Mouse (Mus musculus) c-Kit-positive CD71-positive TER-119-negative erythroid progenitor cells, embryonic 14.5 days (primary cell): ENCODE results near the gene Thegl.
"Not testable (repeated sequence)": the region's sequence is repeated elsewhere in the genome, so short reads cannot be mapped to it uniquely, and the experiment has no call there.

Source experiments
- DNase-seq: peaks from one replicate; pipeline ENCODE4 v3.0.0-alpha.2; 2013; ENCODE audit warnings: low read depth

Thegl gene

DNA sequence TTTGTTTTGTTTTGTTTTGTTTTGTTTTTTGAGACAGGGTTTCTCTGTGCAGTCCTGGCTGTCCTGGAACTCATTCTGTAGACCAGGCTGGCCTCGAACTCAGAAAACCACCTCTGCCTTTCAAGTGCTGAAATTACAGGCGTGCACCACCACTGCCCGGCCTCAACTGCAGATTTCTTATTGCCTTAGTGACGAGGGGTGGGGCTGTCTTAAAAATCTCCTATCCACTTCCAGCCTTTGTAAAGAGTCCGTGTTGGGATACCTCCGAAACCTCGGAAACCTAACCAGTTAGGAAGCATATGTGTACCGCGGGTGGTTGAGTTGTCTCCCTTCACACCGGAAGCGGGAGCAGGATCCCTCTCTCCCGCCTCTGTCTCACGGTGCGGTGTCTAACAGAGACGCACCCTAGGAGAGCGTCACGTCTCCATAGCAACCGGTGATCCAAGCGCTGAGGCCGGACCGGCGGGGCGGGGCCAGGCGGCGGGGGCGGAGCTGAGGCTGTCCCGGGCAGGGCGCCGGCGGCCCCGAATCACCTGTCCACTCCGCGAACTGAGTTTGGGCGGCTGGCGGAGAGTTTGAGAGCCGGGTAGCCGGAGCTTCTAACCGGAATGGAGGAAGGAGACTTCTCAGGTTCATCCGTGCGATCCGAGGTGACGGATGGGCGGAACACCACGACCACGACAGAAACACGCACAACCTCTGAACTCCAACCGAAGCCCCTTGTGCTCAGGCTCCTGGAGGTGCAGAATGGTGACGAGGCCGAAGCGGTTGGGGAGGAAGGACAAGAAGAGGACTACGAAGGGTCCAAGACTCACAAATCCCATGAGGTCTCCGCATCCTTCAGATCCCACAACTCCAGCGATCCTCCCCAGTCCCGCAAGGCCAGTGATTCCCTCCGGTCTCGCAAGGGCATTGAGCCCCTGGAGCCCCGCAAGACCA is at the start of gene Thegl:
Thegl (plus strand) TSS at position 480 of the 939 bp plus-strand sequence.
- DNase-seq: peak; percentile 90

DNA sequence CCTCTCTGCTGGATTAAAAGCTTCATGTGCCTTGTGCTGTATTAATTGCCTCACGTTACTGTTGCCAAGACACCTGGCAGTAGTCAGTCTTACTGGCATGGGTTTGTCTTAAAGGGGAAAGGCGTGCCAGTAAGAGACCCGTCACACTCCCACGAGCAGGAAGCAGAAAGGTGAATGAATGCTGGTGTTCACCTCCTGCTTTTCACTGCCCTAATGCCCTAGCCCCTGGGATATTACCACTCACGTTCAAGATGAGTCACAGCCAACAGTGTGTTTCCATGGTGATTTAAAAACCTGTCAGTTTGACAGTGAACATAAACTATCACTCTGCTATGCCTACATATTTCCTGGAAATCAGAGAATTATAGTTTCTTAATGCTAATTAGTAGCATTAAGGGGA is 46.6 kb upstream of the Thegl start:
- DNase-seq: no peak

DNA sequence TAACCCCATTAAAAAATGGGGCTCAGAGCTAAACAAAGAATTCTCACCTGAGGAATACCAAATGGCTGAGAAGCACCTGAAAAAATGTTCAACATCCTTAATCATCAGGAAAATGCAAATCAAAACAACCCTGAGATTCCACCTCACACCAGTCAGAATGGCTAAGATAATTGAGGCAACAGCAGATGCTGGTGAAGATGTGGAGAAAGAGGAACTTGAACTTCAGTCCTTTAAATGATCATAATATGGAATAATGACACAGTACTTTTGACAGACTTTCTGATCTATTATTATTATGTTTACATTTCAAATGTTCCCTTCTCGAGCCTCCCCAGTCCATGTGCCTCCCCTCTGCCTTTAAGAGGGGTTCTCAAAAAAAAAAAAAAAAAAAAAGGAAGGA is 44.7 kb upstream of the Thegl start:
- DNase-seq: not testable (repeated sequence)

DNA sequence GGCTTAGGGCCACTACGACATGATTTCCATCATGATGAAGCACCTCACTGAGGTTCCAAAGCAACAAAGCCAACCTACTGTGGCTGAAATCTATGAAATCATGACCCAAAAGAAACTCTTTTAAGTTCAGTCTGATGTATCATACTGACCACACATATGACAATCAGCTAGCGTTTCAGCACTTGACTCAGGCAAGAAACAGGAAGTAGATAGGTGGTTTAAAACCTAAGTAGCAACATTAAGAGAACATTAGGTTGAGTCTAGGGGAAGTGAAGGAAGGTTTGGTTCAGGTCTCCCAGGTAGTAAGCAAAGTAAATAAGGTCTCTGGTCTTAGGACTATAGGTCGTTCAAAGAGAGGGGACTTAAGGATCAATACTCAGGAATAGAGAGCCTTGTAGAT is 42.3 kb upstream of the Thegl start:
- no peak for DNase-seq

DNA sequence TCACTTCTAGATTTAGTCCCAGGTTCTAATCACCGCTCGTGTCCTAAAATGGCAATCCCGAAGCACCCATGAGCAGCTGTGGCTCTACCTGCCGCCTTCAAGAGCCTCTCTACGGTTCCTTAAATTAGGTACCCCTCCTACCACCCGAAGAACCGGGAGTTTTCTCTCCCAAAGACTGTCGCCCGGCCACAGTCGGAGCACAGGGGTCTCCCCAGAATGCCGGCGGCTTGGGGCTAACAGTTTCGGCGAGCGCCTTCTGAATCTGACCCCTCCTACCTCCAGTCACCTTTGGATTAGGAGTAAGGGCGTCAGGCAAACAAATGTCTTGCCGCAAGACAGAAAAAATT is 41.6 kb upstream of the Thegl start:
- no peak for DNase-seq

DNA sequence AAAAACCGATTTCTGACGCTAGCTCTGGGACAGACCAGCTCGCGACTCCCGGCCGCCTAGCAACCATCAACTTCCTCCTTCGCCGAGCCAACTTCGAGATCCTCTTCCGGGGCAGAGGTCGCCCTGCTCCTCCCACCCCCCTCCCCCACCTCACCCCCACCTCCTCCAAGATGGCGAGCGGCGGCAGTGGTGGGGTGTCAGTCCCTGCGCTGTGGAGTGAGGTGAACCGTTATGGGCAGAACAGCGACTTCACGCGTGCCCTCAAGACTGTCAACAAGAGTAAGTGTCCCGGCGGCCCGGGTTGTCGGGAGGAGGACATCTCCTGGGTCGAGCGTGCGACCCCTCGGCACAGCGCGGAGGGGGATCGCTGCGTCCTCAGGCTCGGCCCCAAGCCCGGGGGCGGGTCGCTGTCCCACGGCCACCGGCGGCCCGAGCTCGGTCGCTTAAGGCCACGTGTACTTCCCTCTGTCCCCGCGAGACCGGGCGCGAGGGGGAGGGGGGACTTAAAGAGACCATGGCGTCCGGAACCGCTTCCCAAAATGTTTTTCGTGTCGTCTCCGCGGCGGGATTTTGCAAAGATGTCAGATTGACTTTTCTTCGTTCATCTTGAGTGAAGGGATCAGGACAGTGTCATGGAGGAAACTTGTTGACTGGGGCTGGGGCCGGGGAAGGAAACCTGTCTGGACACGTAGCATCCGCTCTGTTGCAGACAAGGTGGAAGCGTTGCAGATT is 41.1 kb upstream of the Thegl start, which contains the start of gene Srp72:
Srp72 (plus strand) TSS at position 130 of the 732 bp plus-strand sequence.
- peak; percentile 73 for DNase-seq

DNA sequence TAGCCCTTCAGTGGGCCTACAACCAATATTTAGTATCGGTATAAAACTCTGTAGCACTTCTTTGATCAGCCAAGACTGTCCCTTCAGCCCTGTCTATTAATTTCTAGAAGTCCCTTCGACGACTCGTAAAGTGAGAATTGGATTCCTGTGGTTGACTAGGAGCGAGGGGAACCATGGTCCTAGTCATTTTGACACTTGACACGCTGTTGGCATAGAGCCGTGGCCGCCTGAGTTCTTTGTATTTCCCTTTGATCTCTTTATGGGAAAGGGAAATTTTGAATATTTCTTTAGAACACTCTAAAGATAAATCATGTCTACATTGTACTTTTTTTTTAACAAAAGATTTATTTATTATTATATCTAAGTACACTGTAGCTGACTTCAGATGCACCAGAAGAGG is 40.1 kb upstream of the Thegl start:
- no peak for DNase-seq

DNA sequence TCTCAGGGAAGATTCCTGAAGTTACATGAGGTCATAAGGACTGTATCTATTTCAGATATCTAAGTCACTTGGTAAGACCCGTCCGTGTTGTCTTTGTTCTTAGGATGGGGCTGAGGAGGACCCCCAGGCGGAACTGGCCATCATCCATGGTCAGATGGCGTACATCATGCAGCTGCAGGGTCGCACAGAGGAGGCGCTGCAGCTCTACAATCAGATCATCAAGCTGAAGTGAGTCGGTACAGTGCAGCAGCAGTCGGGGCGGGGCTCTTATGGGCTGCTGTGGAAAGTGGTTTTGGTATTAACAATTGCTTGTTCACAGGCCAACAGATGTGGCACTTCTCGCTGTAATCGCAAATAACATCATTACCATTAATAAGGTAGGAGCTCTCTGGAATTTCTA is 31.8 kb upstream of the Thegl start:
- no peak for DNase-seq

DNA sequence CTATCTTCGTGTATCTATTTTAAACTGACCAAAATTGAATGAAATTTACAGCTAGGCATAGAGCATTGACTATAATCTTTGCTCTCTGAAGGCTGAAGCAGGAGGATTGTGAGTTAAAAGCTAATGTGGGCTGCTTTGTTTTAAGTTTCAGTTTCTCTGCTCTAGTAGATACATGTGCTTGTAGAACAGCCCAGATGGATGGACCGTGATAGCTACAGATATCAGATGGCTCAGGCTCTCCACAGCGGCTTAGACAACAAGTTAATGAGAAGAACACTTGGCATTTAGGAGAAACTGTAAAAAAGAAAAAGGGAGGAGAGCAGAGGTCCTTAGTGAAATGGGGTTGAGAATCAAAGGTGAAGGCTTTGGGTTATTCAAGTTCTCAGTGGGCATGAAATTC is 25.0 kb upstream of the Thegl start:
- DNase-seq: peak; percentile 63

DNA sequence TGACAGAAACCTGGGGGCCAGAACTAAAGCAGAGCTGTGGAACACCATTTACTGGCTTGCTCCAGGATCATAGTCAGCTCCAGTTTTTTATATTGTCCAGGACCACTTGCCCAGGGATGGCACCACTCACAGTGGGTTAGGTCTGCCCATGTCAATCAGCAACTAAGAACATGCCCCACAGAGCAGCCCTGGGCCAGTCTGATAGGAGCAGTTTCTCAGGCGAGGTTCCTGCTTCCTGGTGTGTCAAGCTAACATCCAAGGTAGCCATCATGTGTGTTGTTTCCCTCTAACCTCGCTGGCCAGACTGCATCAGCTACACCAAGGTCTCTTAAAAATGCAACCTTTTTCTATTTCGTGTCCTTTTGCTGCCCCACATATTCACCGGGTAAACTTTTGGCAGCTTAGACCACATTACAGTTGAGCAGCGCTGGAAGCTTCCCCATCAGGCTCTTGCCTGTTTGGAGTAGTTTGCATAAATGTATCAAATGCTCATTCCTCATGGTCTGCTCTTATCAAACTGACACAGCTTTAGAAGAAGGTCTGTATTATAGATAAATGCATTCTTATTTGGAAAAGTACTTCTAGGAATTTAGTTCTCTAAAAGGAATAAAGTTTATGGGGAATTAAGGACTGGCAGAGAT is 22.5 kb upstream of the Thegl start:
- DNase-seq: peak; percentile 62

DNA sequence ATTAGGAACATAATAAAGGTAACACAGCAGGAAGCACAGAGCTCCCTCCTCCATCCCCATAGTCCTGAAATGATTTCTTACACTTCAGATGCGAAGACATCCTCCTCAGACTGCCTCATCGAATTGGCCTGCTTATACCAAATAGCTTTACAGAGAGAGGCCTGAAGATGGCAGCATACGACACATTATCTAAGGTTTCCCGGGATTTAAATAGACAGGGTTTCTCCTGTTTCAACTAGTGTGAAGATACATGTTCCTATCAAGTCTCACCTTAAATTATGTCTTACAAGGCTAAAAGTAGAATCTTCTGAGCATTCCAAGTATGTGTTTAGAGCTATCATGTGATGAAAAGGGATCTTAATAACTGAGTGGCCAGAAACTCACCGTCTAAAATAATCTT is 17.4 kb upstream of the Thegl start:
- DNase-seq: peak; percentile 47

DNA sequence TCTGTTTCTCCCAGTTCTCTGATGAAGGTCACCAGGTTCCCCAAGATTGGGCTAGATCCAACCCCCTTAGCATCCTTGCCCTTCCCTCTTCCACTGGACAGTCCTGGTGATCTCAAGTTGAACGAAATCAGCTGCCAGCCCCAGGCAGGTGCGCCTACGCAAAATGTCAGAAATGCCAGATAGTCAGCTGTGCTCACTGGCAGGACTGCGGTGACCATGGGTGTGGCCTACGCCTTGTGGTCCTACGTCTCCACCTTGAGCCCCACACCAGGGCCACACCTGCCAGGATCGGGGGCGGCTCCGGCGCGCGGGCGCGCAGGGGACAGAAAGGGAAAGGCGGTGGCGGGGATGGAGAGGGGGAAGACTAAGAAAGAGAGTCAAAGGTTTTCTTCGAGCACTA is 14.6 kb upstream of the Thegl start:
- DNase-seq: no peak

DNA sequence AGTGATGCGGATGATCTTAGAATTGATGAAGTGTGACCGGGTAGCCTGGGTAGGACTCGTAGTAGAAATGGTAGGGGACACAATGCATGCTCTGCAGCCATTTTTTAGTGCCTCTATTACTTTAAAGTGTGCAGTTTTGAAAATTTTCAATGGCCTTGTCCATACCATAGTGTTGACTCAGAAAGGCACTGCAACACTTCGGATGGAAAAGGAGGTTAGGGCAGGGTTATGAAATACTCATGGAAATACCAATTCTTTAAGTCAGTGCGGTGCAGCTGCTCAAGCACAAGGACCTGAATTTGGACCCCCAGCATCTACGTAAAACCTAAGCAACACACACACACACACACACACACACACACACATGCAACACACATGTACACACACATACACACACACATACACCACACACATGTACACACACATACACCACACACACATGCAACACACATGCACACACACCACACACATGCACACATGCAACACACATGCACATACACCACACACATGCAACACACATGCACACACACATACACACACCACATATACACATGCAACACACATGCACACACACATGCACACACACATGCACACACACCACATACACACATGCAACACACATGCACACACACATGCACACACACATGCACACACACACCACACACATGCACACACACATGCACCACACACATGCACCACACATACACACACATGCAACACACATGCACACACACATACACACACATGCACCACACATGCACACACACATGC is 11.6 kb upstream of the Thegl start, which contains the start of gene Arl9:
Arl9 (plus strand) TSS at position 5 of the 771 bp plus-strand sequence.
- DNase-seq: no peak

DNA sequence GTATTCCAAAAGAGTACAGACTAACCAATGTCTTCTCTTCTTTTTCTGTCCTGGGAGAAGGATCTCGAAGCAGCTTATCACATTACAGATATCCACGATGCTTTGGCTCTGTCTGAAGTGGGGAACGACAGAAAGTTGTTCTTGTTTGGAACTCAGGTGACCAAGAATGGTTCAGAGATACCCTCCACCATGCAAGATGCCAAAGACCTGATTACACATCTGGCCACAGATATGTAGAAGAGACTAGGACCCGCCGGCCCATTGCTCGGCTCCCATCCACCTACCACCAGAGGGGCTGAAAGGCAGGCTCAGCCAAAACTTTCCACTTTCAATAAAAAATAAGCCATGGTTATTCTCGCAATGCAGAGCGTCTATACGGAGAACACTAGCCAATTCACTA is 5.5 kb upstream of the Thegl start:
- DNase-seq: no peak

DNA sequence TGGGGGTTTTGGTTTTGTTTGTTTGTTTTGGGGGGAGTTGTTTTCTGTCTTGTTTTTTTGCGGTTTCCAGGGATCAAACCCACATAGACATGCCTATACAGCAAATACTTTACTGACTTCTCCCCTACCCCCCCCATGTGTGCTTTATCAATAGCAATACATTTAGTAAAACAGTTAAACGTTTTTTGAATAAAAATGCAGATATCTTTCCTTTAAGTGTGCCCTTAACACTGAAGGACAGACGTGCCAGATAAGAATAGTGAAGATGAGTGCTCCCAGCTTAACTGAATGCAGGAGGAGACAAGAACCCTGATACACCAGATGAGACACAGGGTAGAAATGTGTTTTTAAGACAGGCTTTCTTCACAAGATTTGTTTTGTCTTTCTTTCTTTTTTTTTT is 4.7 kb upstream of the Thegl start:
- DNase-seq: peak; percentile 29

DNA sequence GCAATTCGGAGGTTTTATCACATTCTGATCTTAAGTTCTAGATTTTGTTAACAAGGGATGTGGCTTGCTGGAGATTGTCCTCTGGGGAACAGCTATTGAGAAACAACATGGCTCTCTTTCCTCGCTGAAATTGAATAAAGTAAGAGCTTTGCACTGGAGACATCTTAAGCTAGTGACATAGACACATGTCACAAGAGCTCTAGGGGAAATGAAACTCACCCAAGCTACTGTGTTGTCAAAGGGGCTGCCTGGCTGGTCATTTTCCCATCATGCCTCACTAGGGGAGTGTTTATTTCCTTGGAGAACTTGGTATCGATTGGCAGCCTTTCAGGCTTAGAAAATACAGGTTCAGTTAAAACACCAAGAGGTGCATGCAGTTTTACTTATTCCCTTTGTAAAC is 2.7 kb upstream of the Thegl start:
- no peak for DNase-seq

DNA sequence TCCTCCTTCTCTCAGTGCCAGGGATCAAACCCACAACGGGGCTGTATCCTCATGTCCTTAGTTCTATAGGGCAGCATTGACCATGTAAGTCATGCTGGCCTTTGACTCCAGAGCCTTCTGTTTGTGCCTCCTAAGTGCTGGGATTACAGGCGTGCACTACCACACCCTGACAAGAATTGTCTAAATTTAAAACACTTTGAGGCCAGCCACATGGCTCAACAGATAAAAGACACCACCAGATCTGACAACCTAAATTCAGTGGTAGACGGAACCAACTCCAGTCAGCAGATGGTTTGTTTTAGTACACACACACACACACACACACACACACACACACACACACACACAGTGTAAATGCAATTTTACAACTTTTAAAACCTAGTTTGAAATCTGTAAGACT is 12.2 kb downstream of the Thegl start:
- peak; percentile 56 for DNase-seq

DNA sequence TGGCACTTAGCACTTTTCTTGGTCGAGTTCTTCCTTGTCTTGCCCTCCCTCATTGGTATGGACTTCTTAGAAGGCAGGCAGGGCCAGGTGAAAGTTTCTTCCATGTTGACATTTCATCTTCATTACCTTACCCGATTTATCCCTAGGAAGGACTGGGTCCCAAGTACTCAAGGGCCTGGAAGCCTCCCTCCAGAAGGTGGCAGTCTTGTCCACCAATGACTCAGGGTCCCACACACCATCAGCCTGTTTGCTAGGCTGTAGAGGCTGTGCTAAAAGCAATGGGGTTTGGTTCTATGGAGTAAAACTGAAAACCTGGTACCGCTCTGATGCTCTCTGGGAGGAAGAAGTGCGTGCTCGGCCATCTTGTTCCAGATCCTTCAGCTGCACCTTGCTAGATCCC is 13.9 kb downstream of the Thegl start:
- DNase-seq: peak; percentile 50

DNA sequence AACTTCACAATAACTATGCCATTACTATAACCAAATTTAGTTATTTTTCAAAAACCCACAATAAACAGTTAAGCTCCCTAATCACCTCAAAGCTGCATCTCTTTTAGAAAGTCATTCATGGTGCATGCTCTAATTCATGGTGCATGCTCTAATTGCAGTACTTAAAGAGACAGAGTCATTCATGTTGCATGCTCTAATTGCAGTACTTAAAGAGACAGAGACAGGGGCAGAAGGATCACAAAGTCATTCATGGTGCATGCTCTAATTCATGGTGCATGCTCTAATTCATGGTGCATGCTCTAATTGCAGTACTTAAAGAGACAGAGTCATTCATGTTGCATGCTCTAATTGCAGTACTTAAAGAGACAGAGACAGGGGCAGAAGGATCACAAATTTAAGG is 19.3 kb downstream of the Thegl start:
- not testable (repeated sequence) for DNase-seq

DNA sequence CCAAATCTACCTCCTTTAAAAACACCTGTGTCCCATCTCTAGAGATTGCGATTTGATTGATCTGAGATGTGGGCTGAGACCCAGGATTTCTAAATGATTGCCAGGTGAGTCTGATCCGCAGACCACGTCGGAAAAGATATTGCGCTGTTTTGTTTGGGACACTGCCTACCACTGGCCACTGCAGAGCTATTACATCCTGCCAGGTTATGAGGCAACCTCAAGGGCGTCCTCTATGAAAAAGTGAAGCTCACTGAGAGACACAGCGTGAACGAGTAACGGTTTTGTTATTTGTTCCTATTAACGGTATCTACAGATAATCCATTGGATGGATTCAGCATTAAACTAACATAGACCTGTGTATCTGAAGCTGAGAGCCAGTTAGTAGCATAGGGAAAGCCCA is 22.6 kb downstream of the Thegl start:
- no peak for DNase-seq

DNA sequence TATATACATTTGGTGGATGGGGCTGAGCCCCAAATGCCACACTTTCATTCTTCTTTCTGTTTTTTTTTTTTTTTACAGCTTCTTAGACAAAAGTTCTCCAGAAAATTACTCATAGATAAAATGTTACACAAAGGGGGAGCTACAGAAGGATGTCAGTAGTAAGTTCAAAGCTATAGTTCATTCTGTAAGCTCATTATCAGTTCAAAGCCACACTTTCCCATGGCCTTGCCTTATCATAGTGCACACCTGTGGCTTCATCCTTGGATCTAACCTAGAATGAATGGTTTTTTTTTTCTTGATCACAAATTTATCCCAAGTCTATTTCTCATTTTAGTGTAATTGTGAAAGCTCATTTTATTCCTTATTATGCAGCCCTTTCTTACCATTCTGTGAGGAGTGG is 23.6 kb downstream of the Thegl start:
- no peak for DNase-seq

DNA sequence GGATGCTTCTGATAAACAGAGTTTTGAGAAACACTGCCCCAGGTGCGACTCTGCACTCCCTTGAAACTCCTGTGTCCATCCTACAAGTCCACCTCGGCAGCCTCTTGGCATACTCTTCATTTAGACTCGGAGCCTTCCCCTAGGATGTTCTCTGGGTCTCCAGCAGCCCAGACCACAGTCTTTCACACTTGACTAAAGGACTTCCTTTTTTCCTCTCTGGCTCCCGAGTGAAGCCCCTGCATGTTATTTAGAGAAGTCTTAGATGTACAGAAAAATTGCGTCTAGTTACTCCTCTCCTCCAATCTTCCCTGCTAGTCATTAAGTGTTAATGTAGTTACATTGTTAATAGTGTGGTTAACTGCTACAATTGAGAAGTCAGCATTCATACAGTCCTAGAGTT is 28.5 kb downstream of the Thegl start:
- no peak for DNase-seq
